In the genomic region with DNA sequence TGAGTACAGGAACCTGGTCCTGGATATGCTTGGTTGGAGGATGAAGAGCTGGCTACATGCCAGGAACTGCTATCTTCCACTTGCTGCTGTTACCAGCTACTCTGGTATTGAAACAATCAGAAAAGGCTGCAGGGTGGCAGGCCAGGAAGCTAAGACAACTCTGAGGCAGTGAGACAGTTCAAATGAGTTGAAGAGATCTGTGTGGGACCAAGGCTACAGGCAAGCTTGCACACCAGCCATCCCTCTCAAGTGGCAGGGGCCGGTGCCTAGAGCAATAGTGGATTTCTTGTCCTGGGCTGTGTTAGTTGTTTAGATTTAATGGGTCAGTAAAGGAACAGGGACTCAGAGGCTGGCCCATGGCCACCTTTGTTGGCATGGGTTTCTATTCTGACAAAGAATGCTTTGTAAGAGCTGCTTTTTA, we compare ENCODE assay signal across 9 mouse cellular contexts. TPM values are rescaled to one million over a fixed set of nuclear protein-coding genes. Genes with fewer than 3 reads are reported as not detected.
DNase-seq lines count a peak whose midpoint lies in the region; ATAC-seq lines count a peak whose summit lies in the region.
"Had no signal": no experiment of that assay in that cellular context is flagged by ENCODE, and none has a peak within 500 bp of the region (broad histone marks: within the 10 kb centered on the region; RNA-seq: fewer than 3 reads in every experiment).

No protein-coding gene starts in this region.

- no peaks in the 10 kb centered on the region for H3K27me3 ChIP-seq in limb, embryonic 12.5 days
- H3K27me3 ChIP-seq in limb, embryonic 10.5 days (ENCODE audit: low read depth, poor library complexity, severe bottlenecking) = no peaks in the 10 kb centered on the region
- no peaks in the 10 kb centered on the region for H3K27me3 ChIP-seq in forebrain, embryonic 10.5 days (ENCODE audit: poor library complexity, severe bottlenecking)

- ATAC-seq in limb, embryonic 12.5 days (ENCODE audit: insufficient number of reproducible peaks, insufficient read depth, low FRiP score, low TSS enrichment, low read depth) = no peak
- ATAC-seq in megakaryocyte, adult 5-6 weeks (ENCODE audit: poor library complexity, severe bottlenecking) = no peak

- peak overlapping the region; percentile 66; the same call in 1 of the 2 replicates for H3K27ac ChIP-seq in limb, embryonic 12.5 days
- no peak overlapping the region for H3K27ac ChIP-seq in limb, embryonic 10.5 days
- H3K27ac ChIP-seq in forebrain, embryonic 10.5 days = peak overlapping the region; percentile 31; the same call in 1 of the 2 replicates
- H3K27ac ChIP-seq: liver, embryonic 14.5 days had no signal

- DNase-seq in limb, embryonic 10.5 days (ENCODE audit: low spot score) = no peak
- peak; percentile 43 for DNase-seq in cerebellum, adult 11-12 months
- no peak for DNase-seq in forebrain, embryonic 10.5 days (ENCODE audit: extremely low spot score, low spot score)
- peak; percentile 20 to 47 for DNase-seq in kidney, postnatal 4 days
- no peak for DNase-seq in adrenal gland, postnatal 14 days
- DNase-seq in ovary, postnatal 14 days (ENCODE audit: low spot score) = no peak

- WGBS in limb, embryonic 12.5 days = 89% methylated on average over 1 of the region's 1 CpGs
- 87% methylated on average over 1 of the region's 1 CpGs for WGBS in limb, embryonic 10.5 days
- WGBS in forebrain, embryonic 10.5 days = 65% methylated on average over 1 of the region's 1 CpGs

- H3K4me1 ChIP-seq in limb, embryonic 12.5 days (replicated peaks) = 0 out of 2 replicates have a peak, but pooled peaks cover 9% of the 10 kb centered on the region
- no peaks in the 10 kb centered on the region for H3K4me1 ChIP-seq in limb, embryonic 10.5 days
- peaks cover 13% of the 10 kb centered on the region for H3K4me1 ChIP-seq in forebrain, embryonic 10.5 days

- H3K36me3 ChIP-seq in limb, embryonic 12.5 days = peaks cover 100% of the 10 kb centered on the region
- peaks cover 100% of the 10 kb centered on the region for H3K36me3 ChIP-seq in limb, embryonic 10.5 days
- H3K36me3 ChIP-seq in forebrain, embryonic 10.5 days (replicated peaks) = peaks cover 100% of the 10 kb centered on the region

- no peaks in the 10 kb centered on the region for H3K9me3 ChIP-seq in limb, embryonic 12.5 days
- H3K9me3 ChIP-seq in limb, embryonic 10.5 days (replicated peaks) = no peaks in the 10 kb centered on the region
- no peaks in the 10 kb centered on the region for H3K9me3 ChIP-seq in forebrain, embryonic 10.5 days

- no peak overlapping the region for H3K9ac ChIP-seq in limb, embryonic 12.5 days (replicated peaks)
- H3K9ac ChIP-seq: liver, embryonic 14.5 days had no signal

- no peak overlapping the region for H3K4me3 ChIP-seq in limb, embryonic 12.5 days (replicated peaks)
- H3K4me3 ChIP-seq in limb, embryonic 10.5 days = no peak overlapping the region
- H3K4me3 ChIP-seq in forebrain, embryonic 10.5 days = no peak overlapping the region

- H3K4me2 ChIP-seq in limb, embryonic 12.5 days = no peak overlapping the region

RNA-seq across cellular contexts. Expression of a gene that starts 54.1 kb away (rescaled TPM):
- polyA plus RNA-seq in limb, embryonic 12.5 days (2016; fragmentation: Nextera tagmentation; extraction: Ambion mirVana) = 78.4 and 79.7 TPM in 2 replicates
- polyA plus RNA-seq in limb, embryonic 10.5 days (2016; fragmentation: Nextera tagmentation; extraction: Ambion mirVana) = 58.7 and 62.0 TPM in 2 replicates
- 50.0 and 52.2 TPM in 2 replicates for polyA plus RNA-seq in forebrain, embryonic 10.5 days (2016; fragmentation: Nextera tagmentation; extraction: Ambion mirVana)
- 40.7 and 47.9 TPM in 2 replicates for total RNA-seq in adrenal gland, postnatal 14 days (2021)
- 24.1 and 25.8 TPM in 2 replicates for total RNA-seq in megakaryocyte, adult 5-6 weeks (2015)
- total RNA-seq in megakaryocyte, adult 5-6 weeks (2017) = 36.6 and 48.6 TPM in 2 replicates

Comparison
In these comparisons a context has a peak if more than half of its experiments do, and no peak if none do; other contexts are left out.
1. DNase-seq: peak in cerebellum, adult 11-12 months (single experiment) and kidney, postnatal 4 days (2 of 2); none in limb, embryonic 10.5 days (single experiment), forebrain, embryonic 10.5 days (single experiment), adrenal gland, postnatal 14 days (single experiment) and ovary, postnatal 14 days (single experiment).